ENCODE assay signal across 13 mouse cellular contexts in genomic region chr7:57512955-57513354, GRCm38 (mm10). TPM values are rescaled to one million over a fixed set of nuclear protein-coding genes. Genes with fewer than 3 reads are reported as not detected.
A peak's percentile ranks its signal among the peaks of the same experiment; 100 is the strongest.
DNase-seq lines count a peak whose midpoint lies in the region; ATAC-seq and TF ChIP-seq lines count a peak whose summit lies in the region.
"Had no signal": no experiment of that assay in that cellular context is flagged by ENCODE, and none has a peak within 500 bp of the region (broad histone marks: within the 10 kb centered on the region; RNA-seq: fewer than 3 reads in every experiment).

No protein-coding gene starts in this region.

- H3K4me3 ChIP-seq in intestine, postnatal 0 days (ENCODE audit: low read depth, low read length) = no peak overlapping the region
- H3K4me3 ChIP-seq in intestine, embryonic 15.5 days (replicated peaks) = no peak overlapping the region
- H3K4me3 ChIP-seq in neural tube, embryonic 15.5 days (replicated peaks) = no peak overlapping the region
- H3K4me3 ChIP-seq: lung, embryonic 15.5 days; myocyte had no signal

- no peak overlapping the region for H3K9ac ChIP-seq in intestine, postnatal 0 days (ENCODE audit: low read depth, low read length)
- no peak overlapping the region for H3K9ac ChIP-seq in intestine, embryonic 15.5 days
- no peak overlapping the region for H3K9ac ChIP-seq in neural tube, embryonic 15.5 days (replicated peaks)
- H3K9ac ChIP-seq: lung, embryonic 15.5 days had no signal

- ATAC-seq in intestine, postnatal 0 days = no peak
- ATAC-seq in intestine, embryonic 15.5 days = no peak
- ATAC-seq in neural tube, embryonic 15.5 days (ENCODE audit: low FRiP score) = no peak

- H3K4me1 ChIP-seq in intestine, postnatal 0 days (replicated peaks; ENCODE audit: control insufficient read depth, insufficient read depth, low read length) = no peaks in the 10 kb centered on the region
- H3K4me1 ChIP-seq in intestine, embryonic 15.5 days (replicated peaks) = peaks cover 6% of the 10 kb centered on the region
- H3K4me1 ChIP-seq in neural tube, embryonic 15.5 days = peaks cover 12% of the 10 kb centered on the region
- H3K4me1 ChIP-seq: lung, embryonic 15.5 days had no signal

- H3K36me3 ChIP-seq in intestine, postnatal 0 days (ENCODE audit: control insufficient read depth, insufficient read depth) = no peaks in the 10 kb centered on the region
- no peaks in the 10 kb centered on the region for H3K36me3 ChIP-seq in intestine, embryonic 15.5 days
- H3K36me3 ChIP-seq in neural tube, embryonic 15.5 days = no peaks in the 10 kb centered on the region
- H3K36me3 ChIP-seq: lung, embryonic 15.5 days had no signal

- H3K27me3 ChIP-seq in intestine, postnatal 0 days (replicated peaks; ENCODE audit: control insufficient read depth, insufficient read depth, low read length) = peaks cover 28% of the 10 kb centered on the region
- H3K27me3 ChIP-seq in intestine, embryonic 15.5 days (replicated peaks) = peaks cover 35% of the 10 kb centered on the region
- H3K27me3 ChIP-seq in neural tube, embryonic 15.5 days (replicated peaks) = peaks cover 32% of the 10 kb centered on the region

- no peaks in the 10 kb centered on the region for H3K9me3 ChIP-seq in intestine, postnatal 0 days (ENCODE audit: control insufficient read depth)
- no peaks in the 10 kb centered on the region for H3K9me3 ChIP-seq in intestine, embryonic 15.5 days
- no peaks in the 10 kb centered on the region for H3K9me3 ChIP-seq in neural tube, embryonic 15.5 days (replicated peaks)
- H3K9me3 ChIP-seq: lung, embryonic 15.5 days had no signal

- DNase-seq in adrenal gland, adult 2 months = peak; percentile 14
- no peak for DNase-seq in adrenal gland, postnatal 25 days
- DNase-seq in right cerebral cortex, adult 2 months (ENCODE audit: low spot score in 2 of 2) = peak; percentile 62 to 68
- DNase-seq in right cerebral cortex, postnatal 25 days = no peak
- no peak for DNase-seq in urinary bladder, postnatal 10 days (ENCODE audit: low spot score)
- DNase-seq: thymus, postnatal 4 days had no signal

- H3K27ac ChIP-seq in intestine, postnatal 0 days (ENCODE audit: low read depth, low read length) = no peak overlapping the region
- H3K27ac ChIP-seq in intestine, embryonic 15.5 days = no peak overlapping the region
- H3K27ac ChIP-seq in neural tube, embryonic 15.5 days (replicated peaks) = no peak overlapping the region
- H3K27ac ChIP-seq: lung, embryonic 15.5 days had no signal

- 19% methylated on average over 3 of the region's 3 CpGs for WGBS in intestine, postnatal 0 days
- WGBS in intestine, embryonic 15.5 days = 28% methylated on average over 3 of the region's 3 CpGs
- WGBS in neural tube, embryonic 15.5 days = 22% methylated on average over 3 of the region's 3 CpGs

- peak; percentile 62 for TF ChIP-seq CTCF in intestine, postnatal 0 days (IDR thresholded peaks at IDR 0.05; ENCODE audit: low read depth)

- H3K4me2 ChIP-seq in intestine, postnatal 0 days (replicated peaks; ENCODE audit: low read depth) = no peak overlapping the region
- no peak overlapping the region for H3K4me2 ChIP-seq in intestine, embryonic 15.5 days (replicated peaks)
- no peak overlapping the region for H3K4me2 ChIP-seq in neural tube, embryonic 15.5 days
- H3K4me2 ChIP-seq: lung, embryonic 15.5 days had no signal

RNA-seq across cellular contexts. Expression of gene Gabra5, which starts 3.1 kb away (rescaled TPM):
- under 1 TPM; 0.14 to 0.17 TPM for total RNA-seq in adrenal gland, adult 2 months (2021)
- not detected in 2 replicates for polyA plus RNA-seq in adrenal gland, adult 2 months (2012; rRNA removed)
- 0.18 TPM in 1 of 2 replicates, not detected in the other for total RNA-seq in adrenal gland, postnatal 25 days (2021)
- 0.13 and 0.14 TPM in 2 replicates for polyA plus RNA-seq in intestine, postnatal 0 days (2015; fragmentation: Nextera tagmentation; extraction: Ambion mirVana)
- 0.29 and 0.38 TPM in 2 replicates for polyA plus RNA-seq in intestine, embryonic 15.5 days (2015; fragmentation: Nextera tagmentation; extraction: Ambion mirVana)
- 52.3 and 61.4 TPM in 2 replicates for polyA plus RNA-seq in neural tube, embryonic 15.5 days (2015; fragmentation: Nextera tagmentation; extraction: Ambion mirVana)
- total RNA-seq: common myeloid progenitor, adult 5-6 weeks had no signal
- polyA plus RNA-seq: lung, embryonic 15.5 days; myocyte; spleen, adult 2 months had no signal

Comparison
In these comparisons a context has a peak if more than half of its experiments do, and no peak if none do; other contexts are left out.
1. DNase-seq: peak in adrenal gland, adult 2 months (single experiment) and right cerebral cortex, adult 2 months (2 of 2); none in adrenal gland, postnatal 25 days (single experiment), right cerebral cortex, postnatal 25 days (single experiment) and urinary bladder, postnatal 10 days (single experiment).
2. RNA of gene Gabra5, which starts 3.1 kb away (polyA plus RNA-seq): 52.3 to 61.4 TPM in neural tube, embryonic 15.5 days; 0.29 to 0.38 TPM in intestine, embryonic 15.5 days, 0.13 to 0.14 TPM in intestine, postnatal 0 days and not detected in adrenal gland, adult 2 months; every median in the first group is over 10 times any median in the second.